ENCODE assay signal across 20 mouse cellular contexts in the genomic region with DNA sequence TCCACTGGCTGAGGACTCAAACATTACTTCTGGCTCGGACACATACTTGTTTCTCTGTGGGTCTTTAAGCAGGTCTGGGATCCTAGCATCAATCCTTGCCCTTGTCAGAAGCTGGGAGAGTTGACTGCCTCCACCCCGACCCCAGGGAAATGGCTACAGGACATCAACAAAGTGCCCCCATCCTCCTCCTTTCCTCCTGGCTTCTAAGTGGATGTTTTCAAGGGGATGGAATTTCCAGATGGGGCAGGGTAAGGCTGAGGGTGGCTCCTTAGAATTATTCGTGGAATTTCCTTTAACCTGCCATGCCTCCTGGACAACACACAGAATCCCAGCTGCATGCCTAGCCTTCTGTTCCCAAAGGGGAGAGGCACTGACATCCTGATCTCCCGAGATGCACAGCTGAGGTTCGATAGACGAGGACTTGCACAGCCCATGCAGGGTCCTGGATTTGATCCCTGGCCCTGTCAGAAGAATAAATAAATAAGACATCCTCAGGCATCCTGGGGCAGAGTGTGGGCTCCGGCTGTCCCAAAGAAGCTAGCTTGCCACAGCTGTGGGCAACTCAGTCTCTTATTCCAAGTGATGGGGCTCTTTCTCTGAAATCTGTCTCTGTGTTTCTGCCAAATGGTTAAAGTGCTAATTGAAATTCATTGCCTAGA. TPM values are rescaled to one million over a fixed set of nuclear protein-coding genes. Genes with fewer than 3 reads are reported as not detected.
A peak's percentile ranks its signal among the peaks of the same experiment; 100 is the strongest.
DNase-seq lines count a peak whose midpoint lies in the region; ATAC-seq and TF ChIP-seq lines count a peak whose summit lies in the region.
"Had no signal": no experiment of that assay in that cellular context is flagged by ENCODE, and none has a peak within 500 bp of the region (broad histone marks: within the 10 kb centered on the region; RNA-seq: fewer than 3 reads in every experiment).

No protein-coding gene starts in this region.

- intact Hi-C loops in gastrocnemius, adult 2 months (cut with DNase I) = no loop called here

- ATAC-seq in limb, embryonic 12.5 days (ENCODE audit: insufficient number of reproducible peaks, insufficient read depth, low FRiP score, low TSS enrichment, low read depth) = no peak
- ATAC-seq in megakaryocyte progenitor cell, adult 5-6 weeks (replicated peaks; ENCODE audit: poor library complexity) = no peak
- ATAC-seq: forebrain, embryonic 13.5 days; forebrain, postnatal 0 days; hindbrain, embryonic 16.5 days had no signal

- 0 out of 2 replicates have a peak, but pooled peaks cover 3% of the 10 kb centered on the region for H3K27me3 ChIP-seq in limb, embryonic 12.5 days
- H3K27me3 ChIP-seq in limb, embryonic 10.5 days (ENCODE audit: low read depth, poor library complexity, severe bottlenecking) = peaks cover 9% of the 10 kb centered on the region; the same call in 1 of the 2 replicates
- H3K27me3 ChIP-seq: embryonic facial prominence, embryonic 13.5 days; forebrain, embryonic 13.5 days had no signal

- peaks cover 51% of the 10 kb centered on the region for H3K4me1 ChIP-seq in limb, embryonic 12.5 days (replicated peaks)
- peaks cover 46% of the 10 kb centered on the region for H3K4me1 ChIP-seq in limb, embryonic 10.5 days
- H3K4me1 ChIP-seq: heart, embryonic 12.5 days had no signal

- 21% methylated on average over 7 of the region's 7 CpGs for WGBS in limb, embryonic 12.5 days
- 39% methylated on average over 7 of the region's 7 CpGs for WGBS in limb, embryonic 10.5 days

- no peak overlapping the region for H3K9ac ChIP-seq in limb, embryonic 12.5 days (replicated peaks)
- H3K9ac ChIP-seq: embryonic facial prominence, embryonic 13.5 days; forebrain, embryonic 13.5 days; forebrain, postnatal 0 days; heart, embryonic 12.5 days had no signal

- H3K4me2 ChIP-seq in limb, embryonic 12.5 days = no peak overlapping the region
- H3K4me2 ChIP-seq: embryonic facial prominence, embryonic 13.5 days; forebrain, embryonic 13.5 days; heart, embryonic 12.5 days had no signal

- no peaks in the 10 kb centered on the region for H3K36me3 ChIP-seq in limb, embryonic 12.5 days
- H3K36me3 ChIP-seq in limb, embryonic 10.5 days = no peaks in the 10 kb centered on the region
- H3K36me3 ChIP-seq: embryonic facial prominence, embryonic 13.5 days; heart, embryonic 12.5 days had no signal

- no peaks in the 10 kb centered on the region for H3K9me3 ChIP-seq in limb, embryonic 12.5 days
- H3K9me3 ChIP-seq in limb, embryonic 10.5 days (replicated peaks) = no peaks in the 10 kb centered on the region
- H3K9me3 ChIP-seq: embryonic facial prominence, embryonic 13.5 days; forebrain, embryonic 13.5 days; heart, embryonic 12.5 days had no signal

- TF ChIP-seq POLR2A in brain, embryonic 14.5 days (IDR thresholded peaks at IDR 0.05; ENCODE audit: borderline replicate concordance, extremely low read depth, insufficient read depth, insufficient read length, poor library complexity, severe bottlenecking) = no peak

- H3K4me3 ChIP-seq in gastrocnemius, adult 2 months = no peak overlapping the region
- no peak overlapping the region for H3K4me3 ChIP-seq in limb, embryonic 12.5 days (replicated peaks)
- H3K4me3 ChIP-seq in limb, embryonic 10.5 days = no peak overlapping the region
- H3K4me3 ChIP-seq: embryonic facial prominence, embryonic 13.5 days; forebrain, embryonic 13.5 days; heart, embryonic 12.5 days had no signal

- TF ChIP-seq CTCF in gastrocnemius, adult 2 months (IDR thresholded peaks at IDR 0.05) = no peak
- no peak for TF ChIP-seq CTCF in brain, embryonic 14.5 days (IDR thresholded peaks at IDR 0.05; ENCODE audit: borderline replicate concordance, extremely low read depth, insufficient read depth, insufficient read length)

- 0 out of 2 replicates have a peak overlapping the region, but pooled peaks have one; percentile 20 for H3K27ac ChIP-seq in gastrocnemius, adult 2 months
- peak overlapping the region; percentile 12; the same call in 1 of the 2 replicates for H3K27ac ChIP-seq in limb, embryonic 12.5 days
- no peak overlapping the region for H3K27ac ChIP-seq in limb, embryonic 10.5 days
- H3K27ac ChIP-seq: embryonic facial prominence, embryonic 13.5 days; forebrain, embryonic 13.5 days had no signal

- DNase-seq in gastrocnemius, adult 2 months = no peak
- DNase-seq in gastrocnemius, adult 18-20 months (ENCODE audit: low spot score) = no peak
- no peak for DNase-seq in limb, embryonic 10.5 days (ENCODE audit: low spot score)
- peak; percentile 32 for DNase-seq in ZHBTc4 (ENCODE audit: low read depth, low spot score)
- peak; percentile 51 for DNase-seq in brain, embryonic 14.5 days (ENCODE audit: low read depth)
- DNase-seq: adrenal gland, adult 8-10 months; adrenal gland, postnatal 36 days; cerebellum, adult 11 months; cerebellum, adult 9-10 months; forebrain, postnatal 0 days; gastrocnemius, postnatal 10 days; heart, postnatal 36 days; kidney, adult 11 months had no signal

RNA-seq across cellular contexts. Expression of a gene that starts 43.4 kb away (rescaled TPM):
- 10 to 100 TPM in 1 of 2 experiments, 1 to 10 TPM in 1; 5.2 to 17.2 TPM for total RNA-seq in gastrocnemius, adult 2 months (2021)
- total RNA-seq in gastrocnemius, adult 18-20 months (2021) = 1 to 10 TPM; 4.2 to 7.5 TPM
- 4.1 and 4.2 TPM in 2 replicates for polyA plus RNA-seq in limb, embryonic 12.5 days (2016; fragmentation: Nextera tagmentation; extraction: Ambion mirVana)
- 0.11 and 0.49 TPM in 2 replicates for polyA plus RNA-seq in limb, embryonic 10.5 days (2016; fragmentation: Nextera tagmentation; extraction: Ambion mirVana)
- polyA plus RNA-seq in brain, embryonic 14.5 days (2012; rRNA removed) = 1.4 and 3.1 TPM in 2 replicates
- total RNA-seq in megakaryocyte progenitor cell, adult 5-6 weeks (2015) = not detected in 2 replicates
- total RNA-seq in megakaryocyte progenitor cell, adult 5-6 weeks (2017) = not detected in 2 replicates
- total RNA-seq: common myeloid progenitor, adult 5-6 weeks had no signal

Comparison
In these comparisons a context has a peak if more than half of its experiments do, and no peak if none do; other contexts are left out.
1. DNase-seq: peak in ZHBTc4 (single experiment) and brain, embryonic 14.5 days (single experiment); none in gastrocnemius, adult 2 months (single experiment), gastrocnemius, adult 18-20 months (single experiment) and limb, embryonic 10.5 days (single experiment).
2. RNA of a gene that starts 43.4 kb away (total RNA-seq): 5.2 to 17.2 TPM in gastrocnemius, adult 2 months and 4.2 to 7.5 TPM in gastrocnemius, adult 18-20 months; not detected in megakaryocyte progenitor cell, adult 5-6 weeks; every median in the first group is over 4 times any median in the second.